Mouse (Mus musculus) urinary bladder, postnatal 4 days (tissue): Measurements from ENCODE around the gene Iglon5.
A peak's percentile ranks its signal among the peaks of the same experiment; 100 is the strongest.

Experiments used
- DNase-seq, 2 experiments: peaks; one replicate each; pipeline ENCODE4 v3.0.0; 2021 to 2022; ENCODE audit warnings: low spot score in 2 of 2

The Iglon5 gene

DNA sequence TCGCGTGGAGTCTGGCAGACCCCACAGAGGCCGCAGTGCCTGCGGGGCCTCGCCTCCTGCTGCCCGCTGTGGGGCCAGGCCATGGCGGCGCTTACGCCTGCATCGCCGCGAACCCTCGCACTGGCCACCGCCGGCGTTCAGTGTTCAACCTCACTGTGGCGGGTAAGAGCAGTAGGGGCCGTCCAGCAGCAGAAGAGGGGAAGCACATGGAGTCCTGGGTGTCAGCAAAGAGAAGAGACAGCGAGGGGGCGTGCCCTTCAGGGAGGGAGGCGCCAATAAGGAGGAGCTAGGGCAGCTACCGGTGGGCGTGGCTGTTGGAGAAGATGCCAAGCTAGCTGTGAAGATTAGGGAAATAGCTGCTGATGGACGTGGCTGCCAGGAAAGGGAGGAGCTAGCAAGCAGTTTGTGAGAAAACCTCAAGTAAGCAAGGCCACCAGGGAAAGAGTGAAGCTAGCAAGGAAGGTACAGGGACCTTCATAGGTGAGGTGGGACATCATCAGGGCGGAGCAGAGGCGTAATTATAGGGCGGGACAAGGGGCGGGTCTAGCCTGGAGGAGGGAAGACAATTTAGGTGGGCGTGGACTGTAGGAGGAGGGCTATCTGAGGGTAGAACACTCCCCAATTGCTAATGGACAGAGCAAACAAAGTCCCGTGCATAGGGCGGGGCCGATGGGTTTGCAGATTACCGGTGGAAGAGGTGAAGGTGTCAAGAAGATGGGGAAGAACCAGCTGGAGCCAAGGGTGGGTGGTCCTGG is 24.4 kb downstream of the Iglon5 start:
- DNase-seq, result peak; percentile 87 to 91

DNA sequence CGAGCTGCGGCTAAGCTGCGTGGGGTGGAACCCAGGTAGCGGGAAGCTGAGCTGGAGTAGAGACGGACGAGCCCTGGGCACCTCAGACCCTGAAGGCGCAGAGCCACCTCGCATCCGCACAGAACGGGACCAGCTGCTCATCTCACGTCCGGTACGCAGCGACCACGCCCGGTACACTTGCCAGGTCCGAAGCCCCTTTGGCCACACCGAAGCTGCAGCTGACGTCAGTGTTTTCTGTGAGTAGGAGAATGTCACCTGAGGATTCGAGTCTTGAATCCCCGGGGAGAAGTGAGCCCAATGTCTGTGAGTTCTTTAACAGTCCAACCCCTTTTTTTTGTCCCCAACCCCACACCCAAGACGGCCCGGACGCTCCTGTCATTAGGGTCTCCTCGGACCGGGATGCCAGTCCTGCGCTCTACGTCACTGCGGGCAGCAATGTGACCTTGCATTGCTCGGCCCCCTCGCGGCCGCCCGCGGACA is 25.0 kb downstream of the Iglon5 start:
- DNase-seq, result no peak

DNA sequence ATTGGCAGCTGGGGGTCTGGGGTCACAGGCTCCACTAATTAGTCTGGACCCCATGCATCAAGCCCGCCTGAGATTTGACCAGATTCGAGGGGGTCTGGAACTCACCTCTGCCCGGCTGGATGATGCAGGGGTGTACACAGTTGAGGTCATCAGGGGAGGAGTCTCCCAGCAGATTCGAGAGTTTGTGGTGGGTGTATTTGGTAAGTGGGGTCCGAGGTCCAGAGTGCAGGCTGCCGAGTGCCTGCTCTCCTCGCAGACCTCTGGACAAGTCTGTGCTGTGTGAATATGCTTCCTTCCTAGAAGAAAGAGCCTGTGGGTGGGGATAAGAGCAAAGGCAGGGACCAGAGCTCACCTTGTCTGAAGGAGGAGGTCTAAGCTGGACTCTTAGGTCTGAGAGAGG is 25.9 kb downstream of the Iglon5 start:
- no peak for DNase-seq

DNA sequence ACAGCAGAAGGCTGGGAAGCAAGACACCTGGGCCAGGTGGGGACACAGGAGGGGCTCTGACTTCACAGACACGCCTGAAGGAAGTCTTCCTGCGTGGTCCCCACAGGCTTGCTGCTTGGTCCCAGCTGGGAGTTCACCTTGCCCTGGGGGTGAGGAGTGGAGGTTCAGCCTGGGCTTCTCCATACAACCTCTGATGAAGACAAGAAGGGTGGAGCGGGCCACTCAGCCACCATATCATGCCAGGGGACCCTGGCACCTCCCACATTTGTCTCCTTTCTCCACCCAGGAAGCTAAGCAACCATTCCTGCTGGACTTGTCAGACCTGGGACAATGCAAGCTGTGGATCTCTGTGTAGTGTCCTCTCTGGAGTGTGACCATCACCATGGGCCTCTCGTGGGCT is 27.0 kb downstream of the Iglon5 start, which contains the start of gene Vsig10l:
Vsig10l (plus strand) TSS at position 301 of the 400 bp plus-strand sequence.
- no peak for DNase-seq

DNA sequence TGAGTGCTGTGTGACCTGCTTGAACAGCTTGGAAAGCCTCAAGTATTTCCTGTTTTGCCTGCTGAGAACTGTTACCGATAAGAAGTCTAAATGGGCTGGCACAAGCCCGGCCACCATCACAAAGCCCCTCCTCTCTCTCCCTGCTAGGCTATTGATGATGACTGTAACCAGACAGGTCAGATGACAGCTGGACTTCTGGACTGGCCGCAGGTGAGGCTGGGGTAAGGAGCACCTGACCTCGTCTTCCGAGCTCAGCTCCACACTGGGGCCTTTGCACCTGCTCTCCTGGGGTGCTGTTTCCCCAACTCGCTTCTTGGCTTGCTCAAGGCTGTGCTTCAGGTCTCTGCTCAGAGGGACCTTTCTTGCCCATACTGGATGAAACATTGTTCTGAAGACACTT is 35.5 kb downstream of the Iglon5 start:
- DNase-seq, result no peak

DNA sequence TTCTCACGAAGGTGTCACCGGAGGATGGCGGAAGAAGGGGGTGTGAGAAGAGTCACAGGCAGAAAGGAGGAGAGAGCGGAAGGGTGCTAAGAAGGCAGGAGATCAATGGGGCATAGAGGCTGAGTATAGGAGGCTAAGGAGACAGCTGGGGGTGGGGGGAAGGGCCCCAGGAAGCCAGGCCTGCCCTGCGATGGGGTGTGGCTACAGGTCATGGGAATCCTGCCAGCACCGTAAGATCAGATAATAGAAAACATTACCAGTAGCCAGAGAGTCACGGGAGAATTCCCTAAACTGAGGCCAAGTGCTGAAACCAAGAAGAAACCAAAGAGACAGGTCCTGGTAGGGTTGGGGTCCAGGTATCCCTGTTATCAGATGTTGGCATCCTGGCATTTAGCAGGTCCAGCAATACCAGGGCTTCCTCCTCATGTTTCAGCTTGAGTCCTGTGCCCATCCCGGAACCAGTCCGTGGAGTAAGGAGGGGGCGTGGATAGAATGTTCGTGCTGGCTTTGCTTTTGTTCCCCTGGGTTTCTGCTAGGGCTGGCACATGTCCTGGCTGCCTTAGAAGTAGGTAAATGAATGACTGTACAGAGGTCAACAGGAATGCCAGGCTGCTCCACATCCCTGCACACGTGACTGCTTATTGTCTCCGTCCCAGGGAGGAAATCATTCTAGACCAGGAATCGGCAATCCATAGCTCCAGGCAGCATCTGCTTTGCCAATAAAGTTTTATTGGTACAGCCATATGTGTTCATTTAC is 36.1 kb downstream of the Iglon5 start:
- DNase-seq, result no peak

DNA sequence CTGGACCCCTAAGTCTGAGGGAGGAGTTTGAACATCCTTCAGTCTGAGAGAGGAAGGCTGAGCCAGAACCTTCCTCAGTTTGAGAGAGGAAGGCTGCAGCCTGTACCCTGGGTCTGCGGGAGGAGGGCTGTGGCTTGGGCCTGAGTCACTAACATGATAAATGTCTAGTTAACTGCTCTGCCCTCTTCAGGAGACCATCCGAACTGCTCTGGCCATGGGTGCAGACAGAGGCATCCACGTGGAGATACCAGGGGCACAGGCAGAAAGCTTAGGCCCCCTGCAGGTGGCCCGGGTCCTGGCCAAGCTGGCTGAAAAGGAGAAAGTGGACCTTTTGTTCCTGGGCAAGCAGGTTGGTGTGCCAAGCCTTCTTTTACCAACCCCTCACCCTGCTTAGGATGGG is 37.3 kb downstream of the Iglon5 start:
- DNase-seq, result no peak

DNA sequence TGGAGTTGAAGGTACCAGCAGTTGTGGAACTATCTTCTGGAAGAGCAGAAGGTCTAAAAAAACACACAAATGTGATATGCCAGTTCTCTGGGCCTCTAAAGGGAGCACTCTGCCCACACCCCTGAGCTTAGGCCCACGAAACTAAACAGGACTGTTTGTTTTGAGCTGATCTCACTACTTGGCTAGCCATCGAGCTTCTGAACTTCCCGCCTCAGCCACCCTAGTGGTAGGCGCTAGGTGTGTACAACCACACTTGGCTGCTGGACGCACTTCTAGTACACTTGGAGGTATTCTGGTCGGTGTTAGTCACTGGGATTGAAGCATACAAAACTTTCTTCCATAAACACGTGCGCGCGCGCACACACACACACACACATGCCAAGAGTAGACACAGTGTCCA is 38.1 kb downstream of the Iglon5 start:
- DNase-seq, result no peak

DNA sequence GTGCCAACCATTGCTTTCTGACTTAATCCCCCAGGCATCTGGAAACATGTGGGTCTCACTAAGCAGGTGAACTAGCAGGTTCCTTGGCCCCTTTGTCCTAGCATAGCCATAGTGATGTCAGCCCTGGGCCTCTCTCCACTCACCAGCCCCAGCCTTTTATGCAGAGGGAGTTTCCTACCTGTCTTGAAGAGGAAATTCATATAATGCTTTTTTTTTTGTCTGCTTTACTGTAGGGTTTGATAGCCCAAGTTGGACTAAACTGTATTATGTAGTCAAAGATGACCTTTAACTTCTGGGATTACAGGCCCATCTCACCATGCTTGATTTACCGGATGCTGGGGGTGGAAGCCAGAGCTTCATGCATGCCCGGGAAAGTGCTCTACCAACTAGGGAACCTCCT is 40.1 kb downstream of the Iglon5 start:
- DNase-seq, result no peak

DNA sequence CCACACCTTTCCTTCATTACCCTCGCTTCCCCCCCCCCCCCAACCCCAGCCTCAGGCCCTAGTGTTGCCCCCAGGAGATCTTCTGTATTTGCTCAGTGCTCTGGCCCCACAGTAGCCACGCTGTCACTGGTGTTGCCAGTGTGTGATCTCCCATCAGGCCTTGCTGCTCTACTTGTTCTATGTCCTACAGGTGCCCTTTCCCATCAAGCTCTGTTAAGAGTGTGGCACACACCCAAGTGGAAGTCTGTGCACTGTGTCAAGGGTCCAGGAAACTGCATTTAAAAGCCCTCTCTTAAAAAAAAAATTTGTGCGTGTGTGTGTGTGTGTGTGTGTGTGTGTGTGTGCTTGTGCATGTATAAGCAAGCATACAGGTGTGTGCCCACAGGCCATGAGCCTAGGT is 41.6 kb downstream of the Iglon5 start:
- DNase-seq, result no peak

DNA sequence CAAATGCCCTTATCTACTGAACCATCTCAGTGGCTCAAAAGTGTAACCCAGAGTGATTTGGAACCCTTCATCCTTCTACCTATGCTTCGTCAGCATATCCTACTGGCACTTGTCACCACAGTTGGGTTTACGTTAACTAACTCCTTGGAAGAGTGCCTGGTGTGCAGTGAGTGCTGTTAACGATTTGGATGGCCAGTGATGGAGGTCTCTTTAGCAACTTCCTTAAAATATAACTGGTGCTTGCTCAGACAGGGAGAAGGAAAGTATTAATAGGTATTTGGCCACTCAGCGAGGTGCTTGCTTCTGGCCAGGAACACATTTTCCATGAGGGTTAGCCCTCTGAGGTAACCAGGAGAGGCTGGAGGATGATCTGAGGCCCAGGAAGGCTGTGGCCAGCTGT is 42.1 kb downstream of the Iglon5 start:
- no peak for DNase-seq

DNA sequence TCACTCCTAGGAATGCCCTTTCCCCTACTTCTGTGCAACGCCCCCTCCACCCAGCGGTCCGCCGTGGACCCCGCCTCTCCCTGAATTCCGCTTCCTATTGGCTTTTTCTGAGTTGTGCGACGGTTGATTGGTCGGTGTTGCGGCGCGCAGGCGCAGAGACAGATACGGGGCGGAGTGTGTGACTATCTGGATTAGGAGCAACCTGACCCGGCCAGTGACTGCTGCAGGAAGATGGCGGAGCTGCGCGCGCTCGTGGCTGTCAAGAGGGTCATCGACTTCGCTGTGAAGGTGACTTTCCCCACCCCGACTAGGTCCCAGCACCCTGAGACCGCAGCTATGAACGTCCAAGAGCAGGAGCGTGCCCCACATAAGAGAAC is 46.0 kb downstream of the Iglon5 start, which contains the start of the genes Etfb and Gm45233:
Etfb (plus strand) TSS at position 167 of the 377 bp plus-strand sequence.
Gm45233 (plus strand) TSS at position 212 of the 377 bp plus-strand sequence.
- peak; percentile 93 for DNase-seq

DNA sequence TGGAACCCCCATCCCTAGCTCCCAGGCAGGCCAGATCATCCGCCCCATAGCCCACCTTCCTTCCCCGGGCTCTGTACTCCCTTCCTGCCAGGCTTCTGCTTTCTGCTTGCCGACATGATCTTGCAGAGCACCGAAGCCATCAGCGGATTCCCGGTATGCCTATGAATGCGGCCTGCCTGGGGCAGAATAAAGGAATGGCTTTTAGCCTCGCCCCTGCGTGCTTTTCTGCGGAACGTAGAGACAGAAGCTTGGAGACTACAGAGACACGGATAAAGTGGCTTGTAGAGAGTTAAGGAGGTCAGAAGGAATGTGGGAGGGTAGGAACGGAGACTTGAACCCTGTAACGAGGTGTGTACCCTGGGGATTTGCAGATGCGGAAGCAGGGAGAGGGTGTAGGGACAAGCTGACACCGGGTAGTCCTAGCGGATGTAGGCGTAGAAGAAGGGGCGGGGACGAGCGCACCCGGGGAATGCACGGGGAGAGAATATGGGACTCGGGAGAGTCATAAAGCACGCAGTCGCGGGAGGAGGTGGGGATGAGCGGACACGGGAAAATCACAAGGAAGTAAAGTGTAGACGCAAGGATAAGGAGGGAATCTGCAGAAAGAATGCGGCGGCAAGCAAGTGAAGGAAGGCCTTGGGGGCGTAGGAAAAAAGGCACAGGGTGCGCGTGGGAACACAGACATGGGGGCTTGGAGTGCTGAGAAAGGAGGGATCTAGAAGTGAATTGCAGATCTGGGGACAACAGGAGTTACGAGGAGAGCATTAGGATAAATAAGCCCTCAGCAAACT is 46.6 kb downstream of the Iglon5 start:
- DNase-seq, result peak; percentile 78 to 80

DNA sequence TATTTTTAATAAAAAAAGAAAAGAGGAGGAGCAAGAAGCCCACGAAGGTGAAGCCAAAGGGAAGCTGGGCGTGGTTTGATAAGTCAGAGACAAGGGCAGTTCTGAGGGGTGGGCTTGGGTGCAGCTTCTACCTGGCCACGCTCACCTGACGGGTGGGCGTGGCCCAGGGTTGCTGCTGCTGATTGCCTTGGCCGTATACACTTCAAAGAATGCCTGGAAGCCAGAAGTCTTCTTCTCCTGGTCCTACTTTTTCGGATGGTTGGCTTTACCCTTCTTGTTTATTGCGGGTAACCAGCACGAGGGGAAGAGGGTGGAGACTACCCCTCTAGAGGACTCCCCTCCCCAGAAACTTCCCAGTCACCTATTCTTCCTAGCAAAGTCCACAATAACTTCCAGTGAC is 47.2 kb downstream of the Iglon5 start:
- DNase-seq, result no peak

DNA sequence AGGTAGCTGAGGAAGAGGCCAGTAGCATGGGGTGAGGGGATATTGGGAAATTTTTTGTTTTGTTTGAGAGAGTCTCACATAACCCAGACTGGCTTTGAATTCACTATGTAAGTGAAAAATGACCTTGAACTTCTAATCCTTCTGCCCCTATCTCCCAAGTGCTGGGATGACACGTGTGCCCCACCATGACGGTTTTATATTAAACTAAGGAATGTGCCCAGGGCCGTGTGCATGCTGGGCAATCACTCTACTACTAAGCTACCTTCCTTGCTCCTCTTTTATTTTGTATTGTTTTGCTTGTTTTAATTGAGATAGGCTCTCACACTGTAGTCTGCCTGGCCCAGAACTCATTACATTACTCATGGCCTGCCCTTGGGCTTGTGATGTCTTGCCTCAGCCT is 48.8 kb downstream of the Iglon5 start:
- no peak for DNase-seq

DNA sequence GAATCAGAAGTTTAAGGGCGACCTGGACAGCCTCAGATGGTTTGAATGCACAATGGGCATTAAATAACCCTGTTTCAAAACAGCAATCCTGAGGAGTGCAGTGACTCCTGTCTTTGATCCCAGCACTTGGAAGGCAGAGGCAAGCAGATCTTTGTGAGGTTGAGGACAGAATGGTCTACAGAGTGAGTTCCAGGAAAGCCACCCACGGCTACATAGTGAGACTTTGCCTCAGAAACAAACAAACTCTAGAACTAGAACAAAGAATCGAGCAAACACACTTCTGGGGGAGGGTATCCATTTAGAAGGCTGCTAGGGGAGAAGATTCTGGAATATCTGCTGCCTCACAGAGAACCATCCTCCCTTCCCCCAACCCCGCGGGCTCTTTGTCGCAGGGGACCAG is 49.4 kb downstream of the Iglon5 start, which contains the start of gene Cldnd2:
Cldnd2 (plus strand) TSS at position 301 of the 400 bp plus-strand sequence.
- DNase-seq, result no peak

DNA sequence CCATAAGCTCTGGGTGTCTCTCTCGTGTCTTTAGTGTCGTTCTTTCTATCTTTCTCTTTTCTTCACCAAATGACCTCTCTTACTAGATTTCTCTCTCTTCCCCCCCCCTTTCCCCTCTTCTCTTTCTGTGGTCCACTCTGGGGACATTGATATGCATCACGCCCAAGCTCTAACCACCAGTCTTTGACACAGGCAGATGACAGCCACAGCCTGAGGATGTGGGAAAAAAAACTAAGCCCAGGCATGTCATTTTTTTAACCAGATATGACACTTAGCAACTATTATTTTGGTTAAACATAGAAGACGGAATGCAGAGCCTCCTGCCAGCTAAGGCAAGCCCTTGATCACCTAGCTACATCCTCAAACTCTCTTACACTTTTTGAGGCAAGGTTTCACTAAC is 51.3 kb downstream of the Iglon5 start:
- DNase-seq, result no peak

DNA sequence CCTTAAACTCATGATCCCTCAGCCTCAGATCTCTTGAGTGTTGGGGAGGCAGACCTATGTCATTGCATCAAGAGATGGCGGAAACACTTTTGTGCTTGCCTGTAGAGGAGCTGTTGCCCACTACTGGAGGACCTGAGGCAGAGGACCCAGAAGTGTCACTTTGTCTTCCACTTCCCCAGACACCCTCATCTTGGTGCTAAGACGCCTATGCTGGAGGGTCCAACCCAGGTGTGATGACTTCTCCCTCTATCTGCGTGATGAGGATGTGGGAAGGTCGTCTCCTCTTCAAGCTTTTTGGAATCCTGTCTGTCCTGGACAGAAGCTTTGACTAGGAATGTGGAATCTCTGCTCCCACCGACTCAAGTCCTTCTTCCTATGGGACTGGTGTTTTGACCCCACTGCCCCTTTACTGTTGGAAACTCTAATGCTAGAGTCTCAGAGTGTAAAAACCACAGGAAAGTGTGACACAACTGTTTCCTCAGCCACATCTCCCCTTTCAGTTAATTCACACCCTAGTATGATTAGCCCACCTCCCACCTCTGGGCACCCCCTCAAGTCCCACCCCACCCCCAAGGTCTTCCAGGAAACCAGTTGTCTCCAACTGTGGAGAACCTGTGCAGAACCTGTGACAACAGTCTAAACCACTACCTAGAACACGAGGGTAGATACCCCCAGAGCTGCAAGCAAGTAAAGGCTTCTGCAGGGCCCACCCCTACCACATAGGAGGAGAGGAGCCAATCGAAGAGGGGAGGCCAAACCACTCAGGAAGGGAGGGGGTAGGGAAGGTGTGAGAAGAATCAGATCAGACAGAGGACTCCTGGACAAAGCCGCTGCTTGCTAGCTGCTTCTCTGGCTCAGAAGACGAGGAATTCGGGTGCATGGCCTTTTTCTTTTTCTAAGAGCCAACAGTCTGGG is 53.3 kb downstream of the Iglon5 start, which contains the start of gene Nkg7:
Nkg7 (plus strand) TSS at position 733 of the 915 bp plus-strand sequence.
- DNase-seq, result no peak

DNA sequence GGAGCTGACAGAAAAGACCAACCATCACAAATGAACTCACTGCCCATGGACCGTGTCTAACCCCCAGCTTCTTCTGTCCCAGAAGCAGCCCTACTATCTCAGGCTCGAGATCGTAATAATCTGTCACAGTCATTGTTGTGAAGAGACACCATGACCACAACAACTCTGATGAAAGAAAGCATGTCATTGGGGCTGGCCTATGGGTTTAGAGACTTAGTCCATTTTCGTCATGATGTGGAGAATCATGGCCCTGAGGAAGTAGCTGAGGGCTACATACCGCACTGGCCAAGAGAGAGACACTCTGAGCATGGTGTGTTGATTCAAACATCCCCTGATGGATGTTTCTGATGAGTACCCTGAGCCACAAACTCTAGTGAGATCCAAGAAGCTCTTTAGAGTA is 55.2 kb downstream of the Iglon5 start:
- no peak for DNase-seq

DNA sequence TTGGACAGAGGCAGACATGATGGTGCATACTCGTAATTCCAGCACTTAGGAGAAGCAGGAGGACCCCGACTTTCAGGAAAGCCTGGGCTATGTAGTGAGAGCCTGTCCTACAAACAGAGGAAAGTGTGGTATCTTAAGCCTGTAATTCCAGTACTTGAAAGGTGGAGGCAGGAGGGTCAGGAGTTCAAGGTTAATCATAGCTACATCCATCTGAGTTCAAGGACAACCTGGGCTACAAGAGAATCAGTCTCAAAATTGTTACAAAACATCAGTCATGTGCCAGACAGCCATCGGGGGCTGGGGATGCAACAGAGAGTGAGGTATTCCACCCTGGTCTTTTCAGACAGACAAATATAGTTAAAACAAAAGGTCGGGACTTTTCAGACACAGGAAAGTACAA is 57.0 kb downstream of the Iglon5 start:
- DNase-seq, result no peak

DNA sequence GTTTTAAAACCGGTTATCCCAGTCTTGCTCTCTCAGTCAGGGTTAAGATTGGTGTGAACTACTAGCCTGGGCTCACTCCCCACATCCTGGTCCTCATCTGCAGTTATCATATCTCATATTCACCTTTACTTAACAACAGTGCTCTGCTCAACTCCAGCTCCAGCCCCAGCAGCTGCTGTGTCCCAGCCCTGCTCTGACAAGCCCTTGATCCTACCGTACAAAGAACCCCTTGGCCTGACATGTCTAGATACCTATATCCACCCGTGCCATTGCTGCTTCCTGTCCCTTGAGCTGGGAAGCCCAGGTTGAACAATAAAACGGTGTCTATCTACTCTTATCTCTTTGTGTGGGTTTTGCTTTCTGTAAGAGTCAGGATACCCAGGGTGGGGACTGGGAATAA is 60.4 kb downstream of the Iglon5 start:
- DNase-seq, result no peak
